Mouse (Mus musculus) lung, embryonic 14.5 days (tissue): Measurements from ENCODE around the gene Chn2. TPM values are rescaled to one million over a fixed set of nuclear protein-coding genes. Genes with fewer than 3 reads are reported as not detected.

Experiments used
- ATAC-seq: fragments of 200-750 bp; cut with Nextera tagmentation; 2 replicates; pipeline ENCODE4 v1.8.0; 2017; ENCODE audit warnings: mild to moderate bottlenecking, moderate TSS enrichment, moderate library complexity; ENCODE audit not compliant: insufficient read depth
- DNase-seq: peaks from one replicate; pipeline ENCODE4 v3.0.0-alpha.2; 2015
- H3K27ac ChIP-seq: fragments of 300-500 bp; sonication (generic); 2 replicates; pipeline ENCODE4 v1.5.1; 2014; ENCODE audit warnings: low read depth, mild to moderate bottlenecking, moderate library complexity
- H3K27me3 ChIP-seq: fragments of 300-500 bp; sonication (generic); 2 replicates; pipeline ENCODE4 v1.6.1; 2014; ENCODE audit warnings: low read length, control low read depth; ENCODE audit not compliant: insufficient read depth
- H3K36me3 ChIP-seq: fragments of 300-500 bp; sonication (generic); 2 replicates; pipeline ENCODE4 v1.6.1; 2014; ENCODE audit warnings: control low read depth; ENCODE audit not compliant: insufficient read depth
- H3K4me1 ChIP-seq: fragments of 300-500 bp; sonication (generic); 2 replicates; pipeline ENCODE4 v1.6.1; 2014; ENCODE audit warnings: antibody characterized with exemption, control low read depth; ENCODE audit not compliant: insufficient read depth
- H3K4me2 ChIP-seq: fragments of 300-500 bp; sonication (generic); 2 replicates; pipeline ENCODE4 v1.6.1; 2014; ENCODE audit warnings: mild to moderate bottlenecking
- H3K4me3 ChIP-seq: fragments of 300-500 bp; sonication (generic); 2 replicates; pipeline ENCODE4 v1.5.1; 2014; ENCODE audit warnings: low read depth, low read length
- H3K9ac ChIP-seq: fragments of 300-500 bp; sonication (generic); 2 replicates; pipeline ENCODE4 v1.6.1; 2014
- H3K9me3 ChIP-seq: fragments of 300-500 bp; sonication (generic); 2 replicates; pipeline ENCODE4 v1.6.1; 2016; ENCODE audit warnings: low read depth, low read length, control low read depth
- CTCF ChIP-seq: IDR thresholded peaks from 2 replicates; pipeline ENCODE4 v1.5.1; 2016; ENCODE audit warnings: antibody characterized with exemption, low read depth
- WGBS: fragments of 180-500 bp; shearing (Covaris S2); extraction: QIAGEN DNeasy Blood & Tissue Kit; methylation state at CpG from one replicate; pipeline ENCODE4 v1.1.7; 2014; 5-methylcytosine and 5-hydroxymethylcytosine counted together
- polyA plus RNA-seq: library from polyadenylated mRNA; unstranded; fragments of >200 nt; fragmentation: Nextera tagmentation; extraction: Ambion mirVana; gene quantifications from 2 replicates; pipeline ENCODE4 v1.2.1, GENCODE M21; 2014

Gene Chn2
- polyA plus RNA-seq, 1 experiment from 2014 or later, result 18.1 TPM

GRCm38 (mm10) chr6:54132576-54132975 is 93.2 kb downstream of the Chn2 start:
- TF ChIP-seq CTCF, result no peak
- 33% methylated on average over 1 of the region's 1 CpGs for WGBS

GRCm38 (mm10) chr6:54133231-54133630 is 93.9 kb downstream of the Chn2 start:
- WGBS, result 53% methylated on average over 5 of the region's 5 CpGs
- no peak overlapping the region for H3K9ac ChIP-seq
- no peaks in the 10 kb centered on the region for H3K4me1 ChIP-seq
- ATAC-seq (no peak), DNase-seq (no peak)
- H3K27ac ChIP-seq, result no peak overlapping the region
- H3K36me3 ChIP-seq, result no peaks in the 10 kb centered on the region
- H3K4me3 ChIP-seq, result no peak overlapping the region
- no peaks in the 10 kb centered on the region for H3K9me3 ChIP-seq
- no peaks in the 10 kb centered on the region for H3K27me3 ChIP-seq
- no peak overlapping the region for H3K4me2 ChIP-seq
- TF ChIP-seq CTCF, result no peak

More at GRCm38 (mm10) chr6:54132576-54132975, 93.2 kb downstream of the Chn2 start:
- peak; percentile 60 for DNase-seq
- H3K36me3 ChIP-seq, result no peaks in the 10 kb centered on the region
- no peak overlapping the region for H3K4me3 ChIP-seq
- no peaks in the 10 kb centered on the region for H3K9me3 ChIP-seq
- ATAC-seq, result no peak
- no peak overlapping the region for H3K27ac ChIP-seq
- no peaks in the 10 kb centered on the region for H3K4me1 ChIP-seq
- H3K27me3 ChIP-seq, result no peaks in the 10 kb centered on the region
- no peak overlapping the region for H3K9ac ChIP-seq
- no peak overlapping the region for H3K4me2 ChIP-seq

- Histone ChIP-seq H3K27ac (no peak overlapping the region), H3K27me3 (no peaks in the 10 kb centered on the region), H3K4me3 (no peak overlapping the region), H3K36me3 (no peaks in the 10 kb centered on the region), H3K4me1 (no peaks in the 10 kb centered on the region), H3K4me2 (no peak overlapping the region), H3K9ac (no peak overlapping the region), H3K9me3 (no peaks in the 10 kb centered on the region)
- ATAC-seq, result no peak
- WGBS, result 87% methylated on average over 9 of the region's 9 CpGs
- no peak for DNase-seq
- no peak for TF ChIP-seq CTCF
These were observed 98.8 kb downstream of the Chn2 start for GRCm38 (mm10) chr6:54138157-54138556.

- WGBS, result 87% methylated on average over 4 of the region's 4 CpGs
- no peak for ATAC-seq
These were observed 101.1 kb downstream of the Chn2 start for GRCm38 (mm10) chr6:54140488-54140887.

GRCm38 (mm10) chr6:54141165-54141564 is 101.8 kb downstream of the Chn2 start:
- Histone ChIP-seq H3K4me3 (no peak overlapping the region), H3K36me3 (no peaks in the 10 kb centered on the region), H3K4me1 (peaks cover 2% of the 10 kb centered on the region; the same call in 1 of the 2 replicates), H3K27me3 (no peaks in the 10 kb centered on the region), H3K9ac (no peak overlapping the region), H3K27ac (no peak overlapping the region), H3K9me3 (no peaks in the 10 kb centered on the region), H3K4me2 (no peak overlapping the region)
- ATAC-seq (no peak), DNase-seq (no peak)
- 84% methylated on average over 3 of the region's 3 CpGs for WGBS
- no peak for TF ChIP-seq CTCF

More at GRCm38 (mm10) chr6:54140488-54140887, 101.1 kb downstream of the Chn2 start:
- Histone ChIP-seq H3K27me3 (no peaks in the 10 kb centered on the region), H3K4me2 (no peak overlapping the region), H3K4me3 (no peak overlapping the region), H3K27ac (no peak overlapping the region), H3K9me3 (no peaks in the 10 kb centered on the region), H3K9ac (no peak overlapping the region), H3K4me1 (no peaks in the 10 kb centered on the region), H3K36me3 (no peaks in the 10 kb centered on the region)
- no peak for TF ChIP-seq CTCF
- DNase-seq, result no peak

- Histone ChIP-seq H3K9me3 (no peaks in the 10 kb centered on the region), H3K4me1 (peaks cover 7% of the 10 kb centered on the region; the same call in 1 of the 2 replicates), H3K9ac (no peak overlapping the region), H3K27me3 (no peaks in the 10 kb centered on the region), H3K4me3 (no peak overlapping the region), H3K27ac (no peak overlapping the region), H3K4me2 (no peak overlapping the region), H3K36me3 (no peaks in the 10 kb centered on the region)
- WGBS, result 68% methylated on average over 11 of the region's 11 CpGs
- TF ChIP-seq CTCF, result no peak
- DNase-seq, result no peak
- no peak for ATAC-seq
These were observed 103.7 kb downstream of the Chn2 start for GRCm38 (mm10) chr6:54142848-54143651.

- Histone ChIP-seq H3K4me1 (peaks cover 7% of the 10 kb centered on the region; the same call in 1 of the 2 replicates), H3K27me3 (no peaks in the 10 kb centered on the region), H3K9me3 (no peaks in the 10 kb centered on the region), H3K27ac (no peak overlapping the region), H3K9ac (no peak overlapping the region), H3K36me3 (no peaks in the 10 kb centered on the region), H3K4me2 (no peak overlapping the region), H3K4me3 (no peak overlapping the region)
- DNase-seq, result no peak
- 66% methylated on average over 2 of the region's 2 CpGs for WGBS
- TF ChIP-seq CTCF, result no peak
- no peak for ATAC-seq
These were observed 104.3 kb downstream of the Chn2 start for GRCm38 (mm10) chr6:54143652-54143960.
